Mouse (Mus musculus): ENCODE measurements around the gene Anapc16. TPM values are rescaled to one million over a fixed set of nuclear protein-coding genes. Genes with fewer than 3 reads are reported as not detected.
A peak's percentile ranks its signal among the peaks of the same experiment; 100 is the strongest.
"Not testable (repeated sequence)": the region's sequence is repeated elsewhere in the genome, so short reads cannot be mapped to it uniquely, and the experiment has no call there.

Anapc16 gene
- total RNA-seq, 2 experiments from 2014 or later = 49.5 to 50.7 TPM

GRCm38 (mm10) chr10:60027619-60028084 lies 24.7 kb upstream of the Anapc16 start:
- no peak for DNase-seq
- no peak for TF ChIP-seq CTCF (IDR thresholded peaks at IDR 0.05)
- intact Hi-C loops (cut with DNase I) = no loop called here
- Histone ChIP-seq H3K27ac (peak overlapping the region; percentile 28; the same call in 1 of the 2 replicates), H3K4me3 (no peak overlapping the region)

GRCm38 (mm10) chr10:60026759-60027395 lies 23.9 kb upstream of the Anapc16 start:
- no peak for DNase-seq

GRCm38 (mm10) chr10:60023751-60024150 lies 20.8 kb upstream of the Anapc16 start:
- no peak overlapping the region for H3K27ac ChIP-seq
- H3K4me3 ChIP-seq = no peak overlapping the region
- TF ChIP-seq CTCF (IDR thresholded peaks at IDR 0.05) = no peak
- no peak for DNase-seq
- intact Hi-C loops (cut with DNase I) = no loop called here

More at GRCm38 (mm10) chr10:60026759-60027395, 23.9 kb upstream of the Anapc16 start:
- H3K4me3 ChIP-seq = no peak overlapping the region
- no peak for TF ChIP-seq CTCF (IDR thresholded peaks at IDR 0.05)
- intact Hi-C loops (cut with DNase I) = no loop called here
- peak overlapping the region; percentile 28; the same call in 1 of the 2 replicates for H3K27ac ChIP-seq

GRCm38 (mm10) chr10:60019299-60019698 lies 16.4 kb upstream of the Anapc16 start:
- intact Hi-C loops (cut with DNase I) = no loop called here
- no peak overlapping the region for H3K27ac ChIP-seq
- no peak for DNase-seq
- TF ChIP-seq CTCF (IDR thresholded peaks at IDR 0.05) = peak; percentile 8; the same call in 1 of the 2 replicates
- H3K4me3 ChIP-seq = no peak overlapping the region

- TF ChIP-seq CTCF (IDR thresholded peaks at IDR 0.05) = no peak
- Histone ChIP-seq H3K4me3 (no peak overlapping the region), H3K27ac (no peak overlapping the region)
- DNase-seq = no peak
- intact Hi-C loops (cut with DNase I) = no loop called here
These were observed 13.3 kb upstream of the Anapc16 start for GRCm38 (mm10) chr10:60016223-60016622.

GRCm38 (mm10) chr10:60009115-60009514 lies 6.2 kb upstream of the Anapc16 start:
- intact Hi-C loops (cut with DNase I) = loop anchor here (5.0 kb wide), 1 partner anchor 58 kb away; no protein-coding TSS in a partner anchor
- Histone ChIP-seq H3K27ac (peak overlapping the region; percentile 46; the same call in 1 of the 2 replicates), H3K4me3 (no peak overlapping the region)
- TF ChIP-seq CTCF (IDR thresholded peaks at IDR 0.05) = no peak
- DNase-seq = no peak

GRCm38 (mm10) chr10:60005264-60005663 lies 2.3 kb upstream of the Anapc16 start:
- DNase-seq = no peak
- no peak overlapping the region for H3K27ac ChIP-seq
- intact Hi-C loops (cut with DNase I) = loop anchor here (1.0 to 5.0 kb wide), 2 partner anchors 62 to 112 kb away; no protein-coding TSS in a partner anchor
- TF ChIP-seq CTCF (IDR thresholded peaks at IDR 0.05) = peak; percentile 68
- no peak overlapping the region for H3K4me3 ChIP-seq

GRCm38 (mm10) chr10:60003847-60004246 lies 912 bp upstream of the Anapc16 start:
- intact Hi-C loops (cut with DNase I) = loop anchor here (2.0 kb wide), 1 partner anchor 51 kb away; no protein-coding TSS in a partner anchor
- Histone ChIP-seq H3K4me3 (peak overlapping the region; percentile 91), H3K27ac (peak overlapping the region; percentile 100)
- TF ChIP-seq CTCF (IDR thresholded peaks at IDR 0.05) = no peak
- no peak for DNase-seq

GRCm38 (mm10) chr10:60003213-60003752 lies 348 bp upstream of the Anapc16 start:
- H3K27ac ChIP-seq = peak overlapping the region; percentile 100
- peak overlapping the region; percentile 91 for H3K4me3 ChIP-seq
- no peak for DNase-seq
- intact Hi-C loops (cut with DNase I) = loop anchor here (2.0 kb wide), 1 partner anchor 50 kb away; no protein-coding TSS in a partner anchor
- TF ChIP-seq CTCF (IDR thresholded peaks at IDR 0.05) = peak; percentile 9; the same call in 1 of the 2 replicates

- no peak for DNase-seq
- TF ChIP-seq CTCF (IDR thresholded peaks at IDR 0.05) = no peak
- H3K27ac ChIP-seq = peak overlapping the region; percentile 100
- H3K4me3 ChIP-seq = peak overlapping the region; percentile 91
- intact Hi-C loops (cut with DNase I) = loop anchor here (2.0 kb wide), 1 partner anchor 49 kb away; no protein-coding TSS in a partner anchor
These were observed 732 bp downstream of the Anapc16 start for GRCm38 (mm10) chr10:60002203-60002602.

GRCm38 (mm10) chr10:60001663-60002062 lies 1.3 kb downstream of the Anapc16 start:
- intact Hi-C loops (cut with DNase I) = loop anchor here (2.0 kb wide), 1 partner anchor 49 kb away; no protein-coding TSS in a partner anchor
- H3K4me3 ChIP-seq = peak overlapping the region; percentile 91
- peak overlapping the region; percentile 100 for H3K27ac ChIP-seq
- not testable (repeated sequence) for DNase-seq

GRCm38 (mm10) chr10:59999057-59999456 lies 3.9 kb downstream of the Anapc16 start:
- intact Hi-C loops (cut with DNase I) = no loop called here
- TF ChIP-seq CTCF (IDR thresholded peaks at IDR 0.05) = no peak
- no peak overlapping the region for H3K4me3 ChIP-seq
- H3K27ac ChIP-seq = peak overlapping the region; percentile 78; the same call in 1 of the 2 replicates
- DNase-seq = no peak

GRCm38 (mm10) chr10:59997591-59997990 lies 5.3 kb downstream of the Anapc16 start:
- intact Hi-C loops (cut with DNase I) = no loop called here
- DNase-seq = no peak
- Histone ChIP-seq H3K27ac (peak overlapping the region; percentile 78), H3K4me3 (no peak overlapping the region)
- peak; percentile 75 for TF ChIP-seq CTCF (IDR thresholded peaks at IDR 0.05)
